Mouse (Mus musculus) ZHBTc4 (cell line): ENCODE measurements around the gene Slc4a1.

Source experiments
- DNase-seq: peaks from one replicate; pipeline ENCODE4 v3.0.0-alpha.2; 2011; ENCODE audit warnings: low read depth, low spot score

Slc4a1 gene

GRCm38 (mm10) chr11:102305359-102305758 lies 60.6 kb downstream of the Slc4a1 start:
- no peak for DNase-seq

GRCm38 (mm10) chr11:102304141-102304540 lies 61.9 kb downstream of the Slc4a1 start:
- peak; percentile 56 for DNase-seq

DNA sequence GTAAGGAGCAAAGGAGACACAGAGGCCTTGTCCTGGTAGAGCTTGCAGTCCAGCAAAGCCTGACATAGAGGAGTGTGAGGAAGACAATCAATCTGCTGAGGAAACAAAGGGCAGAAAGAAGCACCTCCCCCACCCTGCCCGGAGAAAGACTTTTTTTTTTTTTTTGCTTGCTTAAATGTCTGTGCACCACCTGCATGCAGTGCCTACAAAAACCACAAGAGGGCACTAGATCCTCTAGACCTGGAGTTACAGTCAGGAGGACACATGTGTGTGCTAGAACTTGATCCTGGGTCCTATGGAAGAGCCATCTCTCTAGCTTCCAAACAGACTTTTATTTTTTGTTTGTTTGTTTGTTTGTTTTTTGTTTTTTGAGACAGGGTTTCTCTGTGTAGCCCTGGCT lies 66.2 kb downstream of the Slc4a1 start:
- DNase-seq = peak; percentile 93
